Mouse (Mus musculus) gonadal fat pad, adult 2 months (tissue): ENCODE measurements around the gene Ppil6. TPM values are rescaled to one million over a fixed set of nuclear protein-coding genes. Genes with fewer than 3 reads are reported as not detected.
"Not testable (repeated sequence)": the region's sequence is repeated elsewhere in the genome, so short reads cannot be mapped to it uniquely, and the experiment has no call there.

Source experiments
- DNase-seq: peaks from one replicate; pipeline ENCODE4 v3.0.0-alpha.2; 2012; ENCODE audit warnings: low read depth
- polyA plus RNA-seq: library from polyadenylated mRNA; depleted of rRNA; stranded (reverse); fragments of >200 nt; gene quantifications from 2 replicates; pipeline ENCODE4 v1.2.3, GENCODE M21; 2012

Gene Ppil6
- polyA plus RNA-seq, 1 experiment: 1.4 TPM

GRCm38 (mm10) chr10:41477278-41478181 lies 12.7 kb upstream of the Ppil6 start:
- DNase-seq: no peak

GRCm38 (mm10) chr10:41479961-41480360 lies 10.3 kb upstream of the Ppil6 start:
- DNase-seq: no peak

DNA sequence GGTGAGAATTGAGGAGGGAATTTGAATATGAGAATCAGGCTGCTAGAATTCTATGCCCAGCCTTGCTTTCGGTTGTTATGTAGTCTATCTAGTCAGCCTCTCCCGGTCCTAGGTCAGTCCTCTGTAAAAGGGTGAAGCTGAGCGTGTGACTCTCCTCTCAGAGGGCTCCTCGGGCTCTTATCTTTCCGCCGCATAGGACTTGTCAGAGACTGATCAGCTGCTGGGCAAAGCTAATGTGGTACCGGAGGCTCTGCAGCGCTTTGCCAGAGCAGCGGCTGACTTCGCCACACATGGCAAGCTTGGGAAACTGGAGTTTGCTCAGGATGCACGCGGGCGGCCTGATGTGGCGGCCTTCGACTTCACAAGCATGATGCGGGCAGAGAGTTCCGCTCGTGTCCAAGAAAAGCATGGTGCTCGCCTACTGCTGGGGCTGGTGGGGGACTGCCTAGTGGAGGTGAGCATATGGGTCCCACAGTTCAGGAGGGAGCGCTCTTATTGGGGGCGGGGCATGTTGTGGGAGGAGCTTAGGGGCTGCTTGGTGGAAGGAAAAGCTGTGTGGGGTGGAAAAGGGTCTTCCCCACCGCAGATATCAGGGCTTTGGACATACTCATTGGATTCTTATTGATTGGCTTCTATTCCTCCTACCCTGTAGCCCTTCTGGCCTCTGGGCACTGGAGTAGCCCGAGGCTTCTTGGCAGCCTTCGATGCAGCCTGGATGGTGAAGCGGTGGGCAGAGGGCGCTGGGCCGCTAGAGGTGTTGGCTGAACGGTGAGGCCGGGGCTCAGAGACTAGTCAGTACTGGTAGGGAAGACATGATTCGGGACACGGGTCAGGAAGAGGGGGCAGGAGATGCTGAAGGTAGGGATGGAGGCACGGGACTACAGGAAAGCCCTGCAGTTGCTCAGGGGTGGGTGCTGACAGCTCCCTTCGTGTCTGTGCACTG lies 9.0 kb upstream of the Ppil6 start:
- no peak for DNase-seq

- no peak for DNase-seq
Observed at GRCm38 (mm10) chr10:41482446-41482845, 7.8 kb upstream of the Ppil6 start.

- no peak for DNase-seq
Observed at GRCm38 (mm10) chr10:41485778-41486177, 4.5 kb upstream of the Ppil6 start.

DNA sequence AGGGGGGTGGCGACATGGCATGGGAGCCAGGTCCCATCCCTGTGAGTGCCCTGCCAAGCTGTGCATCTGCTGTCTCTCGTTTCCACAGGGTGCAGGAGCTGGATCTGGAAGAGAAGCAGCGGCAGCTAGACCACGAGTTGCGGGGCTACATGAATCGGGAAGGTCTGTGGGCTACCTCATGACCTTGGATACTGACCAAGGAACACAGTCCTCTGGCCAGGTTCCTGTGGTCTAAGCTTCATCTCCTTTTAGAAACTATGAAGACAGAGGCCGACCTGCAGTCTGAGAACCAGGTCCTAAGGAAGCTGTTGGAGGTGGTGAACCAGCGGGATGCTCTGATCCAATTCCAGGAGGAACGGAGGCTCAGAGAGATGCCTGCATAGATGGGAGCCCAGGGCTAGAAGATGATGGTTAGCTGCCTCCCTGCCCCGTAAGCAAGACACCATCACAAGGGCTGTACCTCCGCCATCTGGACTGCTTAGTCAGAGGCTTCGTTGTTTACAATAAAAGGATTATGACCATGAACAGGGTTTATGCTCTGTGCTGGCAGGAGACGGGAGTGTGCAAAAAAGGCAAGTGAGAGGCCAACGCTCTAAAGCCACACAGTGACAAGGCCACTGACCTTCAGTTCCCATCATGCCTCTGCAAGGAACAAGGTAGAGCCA lies 3.6 kb upstream of the Ppil6 start:
- DNase-seq: no peak

DNA sequence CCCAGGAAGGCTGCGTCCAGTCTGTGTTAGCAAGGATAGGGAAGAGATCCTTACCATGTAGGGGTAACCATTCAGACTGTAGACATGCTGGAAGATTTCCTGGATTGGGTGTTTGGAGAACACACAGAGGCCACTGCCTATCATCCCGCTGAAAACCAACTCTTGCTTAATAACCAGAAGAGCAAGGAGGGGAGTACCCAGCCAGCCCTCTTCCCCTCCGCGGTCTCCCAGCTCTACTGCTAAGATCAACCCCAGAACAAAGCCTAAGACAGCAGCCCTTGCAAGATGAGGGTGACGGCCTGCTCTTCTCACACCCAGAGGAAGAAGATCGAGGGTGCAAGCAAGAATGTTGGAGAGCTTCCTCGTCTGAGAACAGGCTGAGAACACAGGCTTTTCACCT lies 1.4 kb upstream of the Ppil6 start:
- DNase-seq: no peak

- no peak for DNase-seq
Observed at GRCm38 (mm10) chr10:41489294-41489693, 945 bp upstream of the Ppil6 start.

DNA sequence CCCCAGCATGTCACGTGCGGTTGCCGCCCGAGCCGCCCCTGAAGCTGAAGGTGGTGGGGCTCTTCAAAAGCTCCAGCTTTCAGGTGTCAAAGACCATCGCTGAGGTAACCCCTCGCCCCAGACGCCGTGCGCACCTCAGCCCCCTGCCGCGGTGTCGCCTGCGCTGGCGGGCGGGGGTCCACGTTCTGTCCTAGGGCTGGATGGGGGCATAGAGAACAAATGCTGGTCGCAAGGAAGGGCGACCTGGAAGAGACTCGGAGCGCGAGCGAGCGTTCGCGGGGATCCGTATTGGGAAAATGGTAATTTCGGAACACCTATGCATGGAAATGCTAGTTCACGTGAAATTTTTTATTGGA lies 257 bp downstream of the Ppil6 start:
- DNase-seq: no peak

- no peak for DNase-seq
Observed at GRCm38 (mm10) chr10:41491111-41491510, 872 bp downstream of the Ppil6 start.

DNA sequence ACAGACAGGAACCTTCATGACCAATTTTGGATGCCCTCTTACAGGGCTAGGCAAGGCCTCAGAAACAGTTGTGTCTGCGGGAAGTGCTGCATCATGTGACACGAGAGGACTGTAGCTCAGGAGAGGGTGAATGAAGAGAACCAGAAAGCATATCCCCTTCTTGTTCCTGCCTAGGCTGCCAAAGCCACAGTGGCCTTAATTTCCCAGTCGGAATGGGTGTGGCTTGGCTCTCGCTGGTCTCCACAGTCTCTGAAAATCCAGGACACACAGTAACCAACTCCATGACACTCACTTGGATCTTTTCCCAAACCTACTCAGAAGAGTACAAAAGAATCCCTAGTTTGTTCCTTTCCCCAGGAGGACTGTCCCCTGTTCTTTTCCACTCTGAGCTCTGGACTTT lies 10.7 kb downstream of the Ppil6 start:
- DNase-seq: no peak

DNA sequence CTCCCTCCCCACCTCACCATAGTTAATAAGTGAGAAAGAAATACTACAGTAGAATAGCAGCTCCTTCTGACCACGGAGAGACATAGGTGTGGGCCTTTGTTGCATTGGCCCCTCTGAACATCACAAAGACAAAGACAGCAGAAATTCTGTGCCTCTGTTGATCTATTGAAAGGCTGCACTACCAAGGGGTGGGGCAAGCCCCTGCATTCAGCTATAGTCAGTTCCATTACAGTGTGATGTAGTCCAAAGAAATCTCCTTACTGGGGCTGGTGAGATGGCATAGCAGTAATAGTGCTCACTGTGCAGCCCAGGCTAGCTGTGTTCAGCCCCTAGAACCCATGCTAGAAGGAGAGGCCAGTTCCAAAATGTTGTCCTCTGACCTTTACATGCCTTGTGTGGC lies 14.8 kb downstream of the Ppil6 start:
- no peak for DNase-seq

- DNase-seq: not testable (repeated sequence)
Observed at GRCm38 (mm10) chr10:41505446-41505845, 15.2 kb downstream of the Ppil6 start.

- no peak for DNase-seq
Observed at GRCm38 (mm10) chr10:41509160-41509559, 18.9 kb downstream of the Ppil6 start.

- no peak for DNase-seq
Observed at GRCm38 (mm10) chr10:41514301-41514700, 24.1 kb downstream of the Ppil6 start.

- no peak for DNase-seq
Observed at GRCm38 (mm10) chr10:41514921-41515320, 24.7 kb downstream of the Ppil6 start.

- no peak for DNase-seq
Observed at GRCm38 (mm10) chr10:41518508-41518980, 28.3 kb downstream of the Ppil6 start.

DNA sequence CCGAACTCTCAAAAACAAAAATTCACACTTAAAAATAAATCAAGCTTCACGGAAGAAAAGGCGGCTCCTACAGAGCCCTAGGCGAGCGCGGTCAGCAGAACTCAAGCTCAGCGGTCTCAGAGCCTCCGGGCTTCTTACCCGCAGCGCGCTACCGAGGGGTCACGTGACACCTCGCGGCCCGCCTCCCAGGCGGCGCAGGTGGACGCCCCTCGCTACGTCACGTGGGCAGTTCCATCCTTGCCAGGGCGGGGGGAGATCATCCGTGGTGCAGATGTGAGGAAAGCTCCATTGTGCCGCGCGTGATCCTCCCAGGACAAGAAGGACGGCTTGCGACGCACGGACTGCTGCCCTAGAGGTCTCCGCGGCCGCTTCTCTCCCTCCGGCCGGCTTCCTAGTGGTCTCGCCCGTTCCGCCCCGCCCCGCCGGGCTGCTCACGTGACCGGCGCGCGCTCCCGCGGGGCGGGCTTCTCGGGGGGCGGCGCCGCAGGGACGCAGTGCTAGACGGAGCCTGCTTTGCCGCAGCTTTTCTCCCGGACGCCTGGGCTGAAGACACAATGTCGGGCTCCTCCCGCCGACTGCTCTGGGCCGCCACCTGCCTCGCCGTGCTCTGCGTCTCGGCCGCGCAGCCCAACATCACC lies 28.9 kb downstream of the Ppil6 start, which contains the start of gene Cd164:
Gene Cd164, plus strand, starts transcription at position 434 of the 638 bp plus-strand sequence.
- no peak for DNase-seq

DNA sequence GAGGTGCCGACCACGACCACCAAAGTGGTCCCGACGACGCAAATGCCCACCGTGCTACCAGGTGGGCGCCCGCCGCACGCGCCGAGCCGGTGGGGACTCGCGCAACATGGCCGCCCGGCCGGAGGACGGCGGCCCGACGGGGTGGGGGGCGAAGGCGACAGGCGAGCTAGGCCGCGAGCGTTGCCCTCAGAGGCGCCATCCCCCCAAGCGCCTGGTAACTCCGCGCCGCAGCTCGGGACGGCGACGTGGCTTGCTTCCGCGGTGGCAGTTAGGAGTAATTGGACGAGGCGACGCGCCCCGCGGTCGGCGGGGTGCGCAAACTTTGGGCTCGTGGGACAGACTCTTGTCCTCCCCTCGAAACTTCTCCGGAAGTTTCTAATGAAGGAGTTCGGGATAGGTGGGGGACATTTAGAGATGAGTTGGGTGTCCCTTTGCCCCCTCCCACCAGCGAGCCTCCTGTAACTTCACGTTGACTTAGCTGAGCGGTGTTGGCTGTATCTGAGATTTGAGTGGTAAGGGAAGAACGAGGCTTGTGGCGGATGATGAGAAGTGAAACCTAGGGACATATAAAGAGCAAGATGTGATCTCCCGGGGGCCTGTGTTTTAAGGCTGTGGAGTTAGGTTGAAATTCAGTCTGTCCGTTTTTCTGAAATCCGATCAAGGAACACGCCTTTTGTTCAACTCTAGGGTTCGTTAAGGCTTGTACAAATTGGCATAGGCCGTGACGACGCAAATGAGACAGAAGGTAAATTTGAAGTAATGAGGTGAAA lies 29.6 kb downstream of the Ppil6 start:
- no peak for DNase-seq

DNA sequence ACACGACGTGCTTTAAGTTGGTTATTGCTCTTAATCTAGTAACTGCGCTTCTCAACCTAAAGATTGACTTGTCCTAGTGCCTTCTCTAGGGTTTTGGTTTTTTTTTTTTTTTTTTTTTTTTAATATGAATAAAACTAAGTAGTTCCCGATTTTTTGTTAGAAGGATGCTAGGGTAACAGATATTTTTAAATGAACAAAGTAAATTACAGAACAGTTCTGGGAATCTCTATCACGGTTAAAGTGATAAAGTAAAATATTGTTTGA lies 30.1 kb downstream of the Ppil6 start:
- no peak for DNase-seq

DNA sequence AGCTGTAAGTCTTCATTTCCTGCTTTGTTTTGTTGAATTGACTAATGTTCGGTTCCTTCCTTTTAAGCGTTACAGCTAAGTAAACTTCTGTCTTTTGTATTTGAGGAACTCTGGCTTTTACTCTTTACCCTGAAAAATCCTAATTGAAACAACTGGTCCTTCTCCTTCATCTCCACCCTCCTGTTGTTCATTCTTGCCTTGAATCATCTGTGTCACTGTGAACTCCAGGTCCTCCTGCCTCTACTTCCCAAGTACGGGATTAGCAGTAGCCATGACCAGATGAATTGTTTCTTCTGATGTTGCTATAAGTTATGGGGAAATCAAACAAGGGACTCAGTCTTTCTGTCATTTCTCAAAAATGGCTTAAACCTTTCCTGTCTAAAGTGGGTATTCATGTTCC lies 33.1 kb downstream of the Ppil6 start:
- DNase-seq: no peak
